ENCODE assay signal across 14 mouse cellular contexts in the genomic region with DNA sequence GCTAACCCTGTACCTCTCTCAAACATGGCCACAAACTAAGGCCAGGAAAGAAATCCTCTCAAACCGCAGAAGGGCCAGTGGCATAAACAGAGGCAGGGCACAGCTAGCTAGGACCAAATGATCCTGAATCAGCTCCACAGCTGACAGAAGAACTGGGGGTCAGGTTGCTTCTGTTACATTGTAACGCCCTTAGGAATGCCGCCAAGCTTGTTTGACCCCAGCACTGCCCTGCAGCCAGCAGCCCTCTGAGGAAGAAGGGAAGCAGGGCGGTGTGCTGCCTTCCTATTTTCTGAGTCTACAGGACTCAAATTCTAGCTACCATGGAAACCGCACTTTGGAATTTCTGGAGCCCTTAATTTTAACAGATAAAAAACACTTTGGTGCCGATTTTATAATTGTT. TPM values are rescaled to one million over a fixed set of nuclear protein-coding genes. Genes with fewer than 3 reads are reported as not detected.
DNase-seq lines count a peak whose midpoint lies in the region; ATAC-seq and TF ChIP-seq lines count a peak whose summit lies in the region.
"Had no signal": no experiment of that assay in that cellular context is flagged by ENCODE, and none has a peak within 500 bp of the region (broad histone marks: within the 10 kb centered on the region; RNA-seq: fewer than 3 reads in every experiment).

No protein-coding gene starts in this region.

- H3K27ac ChIP-seq in lung, postnatal 0 days (ENCODE audit: low read length): 0 out of 2 replicates have a peak overlapping the region, but pooled peaks have one; percentile 35
- H3K27ac ChIP-seq: liver, embryonic 14.5 days; neural tube, embryonic 12.5 days had no signal

- no peak overlapping the region for H3K9ac ChIP-seq in lung, postnatal 0 days (replicated peaks; ENCODE audit: low read depth)
- H3K9ac ChIP-seq: liver, embryonic 14.5 days; neural tube, embryonic 12.5 days had no signal

- H3K27me3 ChIP-seq in lung, postnatal 0 days (replicated peaks; ENCODE audit: insufficient read depth, low read length): no peaks in the 10 kb centered on the region
- H3K27me3 ChIP-seq: neural tube, embryonic 12.5 days had no signal

- 52% methylated on average over 6 of the region's 6 CpGs for WGBS in lung, postnatal 0 days
- WGBS in lung, adult 2 months: 55% methylated on average over 6 of the region's 6 CpGs

- TF ChIP-seq CTCF in lung, postnatal 0 days (IDR thresholded peaks at IDR 0.05): no peak
- no peak for TF ChIP-seq CTCF in lung, adult 2 months (IDR thresholded peaks at IDR 0.05; ENCODE audit: insufficient read depth, low read length)

- peak; percentile 59 for ATAC-seq in lung, postnatal 0 days
- ATAC-seq: intestine, postnatal 0 days had no signal

- H3K9me3 ChIP-seq in lung, postnatal 0 days (ENCODE audit: low read length): no peaks in the 10 kb centered on the region
- H3K9me3 ChIP-seq: G1E; neural tube, embryonic 12.5 days had no signal

- H3K4me3 ChIP-seq in lung, postnatal 0 days (ENCODE audit: low read depth, low read length): no peak overlapping the region
- H3K4me3 ChIP-seq in lung, adult 2 months (replicated peaks; ENCODE audit: extremely low read depth, low read depth, low read length): no peak overlapping the region
- H3K4me3 ChIP-seq: neural tube, embryonic 12.5 days had no signal

- no peaks in the 10 kb centered on the region for H3K4me1 ChIP-seq in lung, postnatal 0 days (ENCODE audit: insufficient read depth, low read depth, low read length)
- H3K4me1 ChIP-seq in lung, adult 2 months (ENCODE audit: control insufficient read depth, insufficient read depth, low read length): 0 out of 2 replicates have a peak, but pooled peaks cover 5% of the 10 kb centered on the region
- H3K4me1 ChIP-seq: neural tube, embryonic 12.5 days had no signal

- peak; percentile 54 for DNase-seq in embryo, embryonic 10 days (ENCODE audit: low spot score)
- no peak for DNase-seq in embryo, embryonic 9.5 days (ENCODE audit: extremely low spot score)
- peak; percentile 47 for DNase-seq in lung, postnatal 0 days (ENCODE audit: low spot score)
- no peak for DNase-seq in lung, adult 2 months
- peak; percentile 64 for DNase-seq in kidney, adult 11 months
- peak; percentile 76 to 77 for DNase-seq in kidney, postnatal 36 days
- DNase-seq in thymus, postnatal 25 days: no peak
- no peak for DNase-seq in yolk sac, embryonic 10.5 days (ENCODE audit: low spot score)
- DNase-seq: cerebellum, postnatal 25 days; heart, postnatal 4 days had no signal

- H3K36me3 ChIP-seq in lung, postnatal 0 days (ENCODE audit: insufficient read depth, low read length): no peaks in the 10 kb centered on the region

- TF ChIP-seq POLR2A in lung, adult 2 months (IDR thresholded peaks at IDR 0.05; ENCODE audit: borderline replicate concordance, extremely low read depth, low read depth, low read length): no peak

- no peak for TF ChIP-seq EP300 in lung, postnatal 0 days (IDR thresholded peaks at IDR 0.05)

- H3K4me2 ChIP-seq in lung, postnatal 0 days (replicated peaks; ENCODE audit: low read depth, low read length): no peak overlapping the region
- H3K4me2 ChIP-seq: neural tube, embryonic 12.5 days had no signal

RNA-seq across cellular contexts. Expression of a gene that starts 13.6 kb away (rescaled TPM):
- polyA plus RNA-seq in lung, postnatal 0 days (2015; fragmentation: Nextera tagmentation; extraction: Ambion mirVana): 4.8 and 7.4 TPM in 2 replicates
- polyA plus RNA-seq in lung, adult 2 months (2012; rRNA removed): 3.7 and 4.0 TPM in 2 replicates

Comparison
In these comparisons a context has a peak if more than half of its experiments do, and no peak if none do; other contexts are left out.
1. DNase-seq: peak in embryo, embryonic 10 days (single experiment), lung, postnatal 0 days (single experiment), kidney, adult 11 months (single experiment) and kidney, postnatal 36 days (2 of 2); none in embryo, embryonic 9.5 days (single experiment), lung, adult 2 months (single experiment), thymus, postnatal 25 days (single experiment) and yolk sac, embryonic 10.5 days (single experiment).